Mouse (Mus musculus) midbrain, embryonic 11.5 days (tissue): ENCODE measurements around the gene Cxcr1. TPM values are rescaled to one million over a fixed set of nuclear protein-coding genes. Genes with fewer than 3 reads are reported as not detected.

Experiments used
- ATAC-seq: fragments of 200-750 bp; cut with Nextera tagmentation; 2 replicates; pipeline ENCODE4 v1.8.0; 2017; ENCODE audit warnings: moderate TSS enrichment, moderate library complexity; ENCODE audit not compliant: low FRiP score
- DNase-seq: peaks from one replicate; pipeline ENCODE4 v3.0.0; 2015; ENCODE audit warnings: low spot score; ENCODE audit errors: missing footprints
- H3K27ac ChIP-seq: fragments of 300-500 bp; sonication (generic); 2 replicates; pipeline ENCODE4 v1.5.1; 2014; ENCODE audit warnings: low read depth, low read length
- H3K27me3 ChIP-seq: fragments of 300-500 bp; sonication (generic); 2 replicates; pipeline ENCODE4 v1.6.1; 2014; ENCODE audit warnings: mild to moderate bottlenecking, low read length, moderate library complexity, mixed read lengths; ENCODE audit not compliant: control insufficient read depth, insufficient read depth
- H3K36me3 ChIP-seq: fragments of 300-500 bp; sonication (generic); 2 replicates; pipeline ENCODE4 v1.6.1; 2014; ENCODE audit warnings: mild to moderate bottlenecking, low read length, moderate library complexity, mixed read lengths; ENCODE audit not compliant: control insufficient read depth, insufficient read depth
- H3K4me1 ChIP-seq: fragments of 300-500 bp; sonication (generic); 2 replicates; pipeline ENCODE4 v1.6.1; 2014; ENCODE audit warnings: low read length; ENCODE audit not compliant: control insufficient read depth, insufficient read depth
- H3K4me2 ChIP-seq: fragments of 300-500 bp; sonication (generic); 2 replicates; pipeline ENCODE4 v1.6.1; 2014; ENCODE audit warnings: mild to moderate bottlenecking, moderate library complexity
- H3K4me3 ChIP-seq: fragments of 300-500 bp; sonication (generic); 2 replicates; pipeline ENCODE4 v1.5.1; 2014; ENCODE audit warnings: low read depth, low read length
- H3K9ac ChIP-seq: fragments of 300-500 bp; sonication (generic); 2 replicates; pipeline ENCODE4 v1.6.1; 2014; ENCODE audit warnings: low read length
- H3K9me3 ChIP-seq: fragments of 300-500 bp; sonication (generic); 2 replicates; pipeline ENCODE4 v1.6.1; 2016; ENCODE audit warnings: low read length; ENCODE audit not compliant: control insufficient read depth
- WGBS: fragments of 180-500 bp; shearing (Covaris S2); extraction: QIAGEN DNeasy Blood & Tissue Kit; methylation state at CpG from one replicate; pipeline ENCODE4 v1.1.7; 2014; 5-methylcytosine and 5-hydroxymethylcytosine counted together
- polyA plus RNA-seq: library from polyadenylated mRNA; unstranded; fragments of >200 nt; fragmentation: Nextera tagmentation; extraction: Ambion mirVana; gene quantifications from 2 replicates; pipeline ENCODE4 v1.2.1, GENCODE M21; 2014

The Cxcr1 gene
- polyA plus RNA-seq, 1 experiment from 2014 or later: not detected

- no CpG with 5 or more reads among the region's 1 CpGs for WGBS
- Histone ChIP-seq H3K27ac (no peak overlapping the region), H3K4me3 (no peak overlapping the region), H3K36me3 (no peaks in the 10 kb centered on the region), H3K4me2 (no peak overlapping the region), H3K9me3 (no peaks in the 10 kb centered on the region), H3K9ac (no peak overlapping the region), H3K27me3 (no peaks in the 10 kb centered on the region), H3K4me1 (no peaks in the 10 kb centered on the region)
- ATAC-seq (no peak), DNase-seq (no peak)
Measured at GRCm38 (mm10) chr1:74230992-74231391, 36.6 kb upstream of the Cxcr1 start.

GRCm38 (mm10) chr1:74229942-74230341 lies 35.5 kb upstream of the Cxcr1 start:
- no peaks in the 10 kb centered on the region for H3K9me3 ChIP-seq
- no peak overlapping the region for H3K4me3 ChIP-seq
- H3K27me3 ChIP-seq: no peaks in the 10 kb centered on the region
- 64% methylated on average over 2 of the region's 2 CpGs for WGBS
- no peaks in the 10 kb centered on the region for H3K36me3 ChIP-seq
- ATAC-seq (no peak), DNase-seq (peak; percentile 33)
- H3K4me2 ChIP-seq: no peak overlapping the region
- no peak overlapping the region for H3K27ac ChIP-seq
- H3K9ac ChIP-seq: no peak overlapping the region
- H3K4me1 ChIP-seq: no peaks in the 10 kb centered on the region

- Histone ChIP-seq H3K27ac (no peak overlapping the region), H3K4me2 (no peak overlapping the region), H3K4me1 (no peaks in the 10 kb centered on the region), H3K9me3 (no peaks in the 10 kb centered on the region), H3K4me3 (no peak overlapping the region), H3K36me3 (no peaks in the 10 kb centered on the region), H3K27me3 (no peaks in the 10 kb centered on the region), H3K9ac (no peak overlapping the region)
- DNase-seq (no peak), ATAC-seq (no peak)
- 80% methylated on average over 7 of the region's 7 CpGs for WGBS
Measured at GRCm38 (mm10) chr1:74227317-74227716, 32.9 kb upstream of the Cxcr1 start.

GRCm38 (mm10) chr1:74219922-74220321 lies 25.5 kb upstream of the Cxcr1 start:
- no peaks in the 10 kb centered on the region for H3K36me3 ChIP-seq
- no peaks in the 10 kb centered on the region for H3K9me3 ChIP-seq
- 89% methylated on average over 7 of the region's 7 CpGs for WGBS
- H3K9ac ChIP-seq: no peak overlapping the region
- H3K27me3 ChIP-seq: no peaks in the 10 kb centered on the region
- DNase-seq (peak; percentile 21), ATAC-seq (no peak)
- H3K4me1 ChIP-seq: no peaks in the 10 kb centered on the region
- H3K4me3 ChIP-seq: no peak overlapping the region
- no peak overlapping the region for H3K27ac ChIP-seq
- no peak overlapping the region for H3K4me2 ChIP-seq

- no peaks in the 10 kb centered on the region for H3K9me3 ChIP-seq
- H3K36me3 ChIP-seq: no peaks in the 10 kb centered on the region
- H3K4me3 ChIP-seq: no peak overlapping the region
- no peak overlapping the region for H3K9ac ChIP-seq
- WGBS: 93% methylated on average over 8 of the region's 8 CpGs
- ATAC-seq (no peak), DNase-seq (no peak)
- H3K4me1 ChIP-seq: peaks cover 4% of the 10 kb centered on the region; the same call in 1 of the 2 replicates
- no peak overlapping the region for H3K4me2 ChIP-seq
- no peak overlapping the region for H3K27ac ChIP-seq
- no peaks in the 10 kb centered on the region; the same call in 1 of the 2 replicates for H3K27me3 ChIP-seq
Measured at GRCm38 (mm10) chr1:74208941-74209340, 14.5 kb upstream of the Cxcr1 start.

GRCm38 (mm10) chr1:74207906-74208305 lies 13.5 kb upstream of the Cxcr1 start:
- no peak for ATAC-seq

GRCm38 (mm10) chr1:74206642-74207041 lies 12.2 kb upstream of the Cxcr1 start:
- H3K4me3 ChIP-seq: no peak overlapping the region
- 67% methylated on average over 8 of the region's 8 CpGs for WGBS
- H3K9ac ChIP-seq: no peak overlapping the region
- ATAC-seq: no peak
- H3K27me3 ChIP-seq: peaks cover 4% of the 10 kb centered on the region
- H3K4me2 ChIP-seq: no peak overlapping the region
- H3K27ac ChIP-seq: no peak overlapping the region
- no peak for DNase-seq
- H3K36me3 ChIP-seq: no peaks in the 10 kb centered on the region
- peaks cover 4% of the 10 kb centered on the region; the same call in 1 of the 2 replicates for H3K4me1 ChIP-seq
- H3K9me3 ChIP-seq: no peaks in the 10 kb centered on the region

More at GRCm38 (mm10) chr1:74207906-74208305, 13.5 kb upstream of the Cxcr1 start:
- Histone ChIP-seq H3K27ac (no peak overlapping the region), H3K9me3 (no peaks in the 10 kb centered on the region), H3K4me3 (no peak overlapping the region), H3K4me1 (peaks cover 4% of the 10 kb centered on the region; the same call in 1 of the 2 replicates), H3K4me2 (no peak overlapping the region), H3K9ac (no peak overlapping the region), H3K36me3 (no peaks in the 10 kb centered on the region), H3K27me3 (no peaks in the 10 kb centered on the region; the same call in 1 of the 2 replicates)
- 77% methylated on average over 9 of the region's 9 CpGs for WGBS
- DNase-seq: no peak

- DNase-seq: peak; percentile 90
- Histone ChIP-seq H3K36me3 (no peaks in the 10 kb centered on the region), H3K4me3 (no peak overlapping the region), H3K27me3 (peaks cover 4% of the 10 kb centered on the region), H3K27ac (no peak overlapping the region), H3K9me3 (no peaks in the 10 kb centered on the region), H3K4me1 (peaks cover 4% of the 10 kb centered on the region; the same call in 1 of the 2 replicates), H3K4me2 (no peak overlapping the region), H3K9ac (no peak overlapping the region)
- WGBS: 69% methylated on average over 7 of the region's 7 CpGs
- no peak for ATAC-seq
Measured at GRCm38 (mm10) chr1:74205881-74206280, 11.4 kb upstream of the Cxcr1 start.

- peaks cover 4% of the 10 kb centered on the region; the same call in 1 of the 2 replicates for H3K4me1 ChIP-seq
- DNase-seq (no peak), ATAC-seq (no peak)
- no peak overlapping the region for H3K27ac ChIP-seq
- H3K36me3 ChIP-seq: no peaks in the 10 kb centered on the region
- H3K9me3 ChIP-seq: no peaks in the 10 kb centered on the region
- peaks cover 4% of the 10 kb centered on the region for H3K27me3 ChIP-seq
- H3K4me3 ChIP-seq: no peak overlapping the region
- no peak overlapping the region for H3K9ac ChIP-seq
- WGBS: 71% methylated on average over 5 of the region's 5 CpGs
- no peak overlapping the region for H3K4me2 ChIP-seq
Measured at GRCm38 (mm10) chr1:74203457-74203856, 9.0 kb upstream of the Cxcr1 start.
